Mouse (Mus musculus): ENCODE data around the gene Stag3.

Gene Stag3

DNA sequence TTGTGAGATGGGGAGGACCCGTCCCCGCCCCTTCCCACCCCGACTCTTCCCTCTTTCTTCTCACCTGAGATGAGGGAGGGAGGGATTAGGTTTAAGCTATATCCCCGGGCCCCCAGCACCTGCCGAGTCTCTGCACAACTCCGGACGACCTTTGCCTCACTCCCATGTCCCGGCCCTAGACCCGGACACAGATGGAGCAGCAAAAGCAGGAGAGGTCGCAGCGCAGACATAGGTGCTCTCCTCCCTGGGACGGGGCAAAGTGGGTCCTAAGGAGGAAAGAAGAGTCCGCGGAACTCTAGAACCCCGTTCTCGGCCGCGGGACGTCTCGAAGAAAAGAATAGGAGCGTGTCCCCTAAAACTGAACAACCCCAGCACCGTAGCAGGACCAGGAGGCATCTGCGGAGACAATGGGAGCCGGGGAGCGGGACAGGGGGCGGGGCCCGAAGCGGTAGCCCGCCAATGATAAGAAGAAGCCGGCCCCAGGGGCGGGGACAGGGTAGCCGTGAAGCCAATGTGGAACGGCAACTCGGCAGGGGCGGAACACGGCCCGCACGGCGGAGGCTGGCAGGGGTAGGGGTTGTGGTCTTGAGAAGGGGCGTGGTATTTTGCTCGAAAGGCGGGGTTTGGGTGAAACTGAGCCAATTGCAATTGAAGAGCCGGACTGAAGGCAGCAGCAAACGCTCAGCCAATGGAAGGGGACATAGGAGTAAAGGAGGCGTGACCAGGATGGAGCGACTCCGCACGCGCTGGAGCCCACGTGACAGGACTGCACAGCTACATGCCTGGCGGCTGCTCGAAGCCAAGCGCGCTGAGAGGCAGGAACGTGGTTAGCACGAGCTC lies at the start of gene Stag3, which contains the start of the genes Gm43720 and Gpc2:
Gene Stag3, plus strand, starts transcription at position 656 of the 840 bp plus-strand sequence.
Gene Gm43720, minus strand, starts transcription at position 374 of the 840 bp plus-strand sequence.
Gene Gpc2, minus strand, starts transcription at position 421 of the 840 bp plus-strand sequence.
- peak; percentile 84 to 91 for DNase-seq (ENCODE audit: low spot score in 2 of 2)

DNA sequence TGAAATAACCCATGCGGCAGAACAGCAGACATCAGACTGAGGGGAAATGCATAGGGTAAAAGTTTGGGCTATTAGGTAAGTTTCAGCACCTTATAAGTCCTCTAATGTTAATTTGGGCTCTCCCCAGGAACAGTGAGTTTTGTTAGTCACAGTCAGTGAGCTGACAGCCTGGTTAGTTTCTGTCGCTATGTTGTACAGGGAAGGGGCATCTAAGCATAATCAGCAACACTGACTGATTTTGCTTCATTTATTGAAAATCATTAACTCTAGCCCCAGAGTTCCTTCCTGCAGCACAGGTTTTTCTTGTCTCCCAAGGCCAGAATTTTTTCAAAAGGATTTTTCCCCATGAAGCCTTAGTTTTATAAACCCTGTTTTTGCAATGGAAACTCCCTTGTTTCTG lies 46.3 kb upstream of the Stag3 start:
- no peak for DNase-seq (ENCODE audit: low spot score in 2 of 2)

DNA sequence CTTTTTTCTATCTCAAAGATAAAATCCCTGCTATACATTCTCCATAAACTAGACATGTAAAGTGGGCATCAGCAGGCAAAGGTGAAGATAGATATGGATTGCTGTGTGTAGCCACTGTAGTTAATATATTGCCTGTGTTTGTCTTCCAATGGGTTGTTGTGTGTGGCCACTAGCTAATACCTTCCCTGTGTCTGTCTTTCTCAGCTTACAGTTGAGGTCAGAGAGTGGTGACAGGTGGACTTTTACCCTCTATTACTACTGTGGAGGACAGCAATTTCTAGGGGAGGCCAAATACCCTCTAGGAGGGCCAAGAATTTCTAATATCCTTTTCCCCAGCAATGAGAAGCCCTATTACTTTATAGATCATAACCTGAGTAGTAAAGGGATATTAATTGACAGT lies 45.8 kb upstream of the Stag3 start:
- DNase-seq (ENCODE audit: low spot score in 2 of 2): no peak

DNA sequence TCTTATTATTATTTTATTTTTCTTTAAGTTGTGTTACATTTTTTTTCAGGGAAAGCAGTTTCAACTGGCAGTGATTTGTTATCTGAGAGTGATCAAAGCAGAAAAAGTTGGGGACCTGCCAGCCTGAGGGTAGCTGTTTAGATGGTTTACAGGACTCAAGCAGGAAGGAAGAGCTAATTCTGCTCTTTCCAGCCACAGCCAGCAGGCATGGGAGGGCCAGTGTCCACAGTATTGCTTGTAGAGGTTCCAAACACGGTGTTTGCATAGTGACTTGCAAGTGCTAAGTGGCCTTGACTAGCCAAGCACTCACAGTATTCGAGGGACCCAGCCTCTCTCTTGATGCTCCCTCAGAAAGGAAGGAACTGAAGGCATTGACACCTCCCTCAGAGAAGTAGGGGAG lies 38.5 kb upstream of the Stag3 start:
- DNase-seq (ENCODE audit: low spot score in 2 of 2): no peak

DNA sequence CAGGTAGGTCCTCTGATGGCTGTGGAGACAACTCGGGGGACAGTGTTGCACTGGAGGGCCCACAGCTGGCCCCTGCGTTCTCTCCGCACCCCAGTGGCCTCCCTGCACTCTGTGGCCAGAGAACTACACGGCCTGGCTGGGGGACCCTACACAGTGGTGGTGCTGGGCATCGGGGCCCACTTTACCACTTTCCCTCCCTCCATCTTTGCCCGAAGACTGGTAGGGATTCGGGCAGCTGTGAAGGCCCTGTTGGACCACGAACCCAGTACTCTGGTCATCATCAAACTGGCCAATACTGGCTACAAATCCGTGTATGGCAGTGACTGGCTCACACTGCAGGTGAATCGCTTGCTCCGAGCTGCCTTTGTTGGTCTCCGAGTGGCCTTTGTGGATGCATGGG lies 28.9 kb upstream of the Stag3 start:
- no peak for DNase-seq (ENCODE audit: low spot score in 2 of 2)

DNA sequence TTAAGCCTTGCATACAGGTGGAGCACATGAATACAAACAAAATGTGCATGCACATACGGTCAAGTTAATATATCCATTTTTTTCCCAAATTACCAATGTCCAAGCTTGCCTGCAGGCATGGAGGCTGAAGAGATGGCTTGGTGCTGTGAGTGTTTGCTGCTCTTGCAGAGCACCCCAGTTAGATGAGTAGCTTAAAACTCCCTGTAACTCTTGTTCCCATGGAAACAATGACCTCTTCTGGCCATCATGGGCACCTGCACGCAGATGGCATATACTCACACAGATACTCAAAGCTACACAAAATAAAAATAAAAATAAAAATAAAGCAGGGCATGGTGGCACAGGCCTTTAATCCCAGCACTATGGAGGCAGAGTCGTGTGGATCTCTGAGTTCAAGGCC lies 27.0 kb upstream of the Stag3 start:
- DNase-seq (ENCODE audit: low spot score in 2 of 2): no peak

DNA sequence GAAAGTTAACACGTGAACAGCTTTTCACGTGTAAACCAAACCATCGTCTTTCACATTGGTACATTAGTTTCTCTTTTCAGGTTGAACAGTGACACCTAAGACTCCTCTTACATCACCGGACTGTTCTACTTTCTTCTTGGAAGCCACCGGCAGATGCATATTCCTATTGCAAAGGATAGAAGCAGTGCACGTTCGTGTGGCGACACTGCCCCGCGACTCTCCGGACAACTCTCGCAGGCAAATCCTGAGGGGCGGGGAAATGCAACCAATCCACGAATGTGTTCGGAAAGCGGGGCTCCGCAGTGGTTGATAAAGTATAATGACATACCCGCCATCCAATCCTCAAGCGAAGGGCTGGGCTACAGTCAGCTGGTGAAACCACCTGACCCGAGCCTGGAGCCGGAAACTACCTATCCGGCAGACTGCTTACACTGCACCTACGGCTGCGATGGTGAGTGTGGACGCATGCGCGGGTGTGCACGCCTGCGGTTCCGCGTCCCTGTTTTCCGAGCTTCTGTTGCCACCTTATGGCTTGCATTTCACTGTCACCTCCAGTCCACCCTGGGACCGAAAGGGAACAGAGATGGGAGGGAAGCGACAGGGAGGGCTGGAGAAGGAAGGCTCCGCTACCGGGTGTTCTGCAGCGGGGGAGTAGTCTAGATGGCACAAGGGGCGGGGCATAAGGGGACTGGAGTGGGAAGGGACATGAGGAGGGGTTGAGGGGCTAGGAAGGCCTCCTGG lies 24.5 kb upstream of the Stag3 start, which contains the start of gene Lamtor4:
Gene Lamtor4, plus strand, starts transcription at position 130 of the 741 bp plus-strand sequence.
- DNase-seq (ENCODE audit: low spot score in 2 of 2): peak; percentile 87 to 88

DNA sequence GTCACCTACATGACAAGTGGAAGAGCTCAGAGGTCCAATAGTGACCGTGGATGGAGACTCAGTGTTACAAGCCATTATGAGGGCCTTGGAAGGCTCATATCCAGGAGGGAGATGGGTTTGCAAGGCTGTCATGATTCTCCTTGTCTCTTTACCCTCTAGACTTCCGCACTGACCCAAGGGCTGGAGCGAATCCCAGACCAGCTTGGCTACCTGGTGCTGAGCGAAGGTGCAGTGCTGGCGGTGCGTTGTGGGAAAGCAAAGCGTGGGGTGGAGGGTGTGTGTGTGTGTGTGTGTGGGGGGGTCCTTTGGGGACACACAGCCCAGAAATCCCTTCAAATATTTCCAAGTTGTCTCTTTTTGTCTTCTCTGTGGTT lies 24.0 kb upstream of the Stag3 start:
- no peak for DNase-seq (ENCODE audit: low spot score in 2 of 2)

DNA sequence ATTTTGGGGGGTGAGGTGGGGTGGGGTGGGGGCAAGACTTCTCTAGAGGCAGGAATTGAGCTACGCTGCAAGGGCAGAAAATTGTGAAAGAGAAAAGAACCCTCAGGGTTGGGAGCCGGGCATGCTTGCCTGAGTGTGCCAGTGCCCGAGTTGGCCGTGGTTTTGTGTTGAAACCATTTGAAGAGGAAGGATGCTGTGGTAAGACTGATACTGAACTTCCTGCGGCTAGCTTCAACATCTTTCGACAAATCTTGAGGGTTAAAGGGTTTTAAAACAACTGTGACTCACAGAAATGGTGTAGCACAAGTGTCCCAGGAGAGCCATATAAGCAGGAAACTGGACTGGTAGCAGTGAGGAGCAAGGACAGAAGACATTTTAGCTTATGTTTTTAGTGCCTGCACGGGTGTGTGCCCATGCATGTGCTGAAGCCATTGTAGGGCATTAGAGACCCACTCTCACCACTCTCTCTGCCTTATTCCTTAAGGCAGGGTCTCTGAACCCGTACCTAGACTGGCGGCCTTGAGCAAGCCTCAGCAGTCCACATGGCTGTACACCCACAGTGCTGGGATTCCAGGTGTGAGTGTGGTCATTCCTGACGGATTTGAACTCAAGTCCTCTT lies 23.0 kb upstream of the Stag3 start:
- no peak for DNase-seq (ENCODE audit: low spot score in 2 of 2)

DNA sequence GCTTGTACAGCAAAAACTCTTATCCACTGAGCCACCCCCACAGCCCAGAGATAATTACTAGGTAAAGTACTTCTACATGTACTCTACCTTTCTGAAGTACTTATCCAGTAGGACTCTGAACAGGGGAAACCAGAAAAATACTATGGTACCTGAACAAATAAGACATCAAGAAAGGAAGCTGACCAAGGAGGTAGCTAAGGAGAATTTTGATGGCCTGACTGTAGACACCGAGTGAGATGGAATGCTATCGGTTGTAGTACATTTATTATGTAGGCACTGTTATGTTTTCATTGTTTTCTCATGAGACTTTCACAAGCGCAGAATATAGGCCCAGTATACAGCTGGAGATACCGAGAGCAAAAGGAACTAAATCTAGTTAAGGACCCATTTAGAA lies 22.5 kb upstream of the Stag3 start:
- DNase-seq (ENCODE audit: low spot score in 2 of 2): no peak

DNA sequence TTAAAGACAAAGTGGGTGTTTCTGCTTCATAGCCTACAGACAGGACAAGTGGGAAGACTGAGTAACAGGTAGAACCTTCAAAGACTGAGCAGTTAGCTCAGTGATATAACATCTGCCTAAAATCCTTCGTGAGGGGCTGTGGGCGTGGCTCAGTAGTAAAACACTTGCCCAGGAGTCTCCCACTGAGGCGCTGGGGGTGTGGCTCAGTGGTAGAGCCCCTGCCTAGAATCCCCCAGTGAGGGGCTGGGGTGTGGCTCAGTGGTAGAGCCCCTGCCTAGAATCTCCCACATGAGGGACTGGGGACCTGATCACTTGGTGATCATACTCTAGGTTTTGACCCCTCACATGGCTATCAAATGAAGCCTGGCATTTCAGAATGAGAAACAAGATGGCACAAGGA lies 22.0 kb upstream of the Stag3 start:
- no peak for DNase-seq (ENCODE audit: low spot score in 2 of 2)

DNA sequence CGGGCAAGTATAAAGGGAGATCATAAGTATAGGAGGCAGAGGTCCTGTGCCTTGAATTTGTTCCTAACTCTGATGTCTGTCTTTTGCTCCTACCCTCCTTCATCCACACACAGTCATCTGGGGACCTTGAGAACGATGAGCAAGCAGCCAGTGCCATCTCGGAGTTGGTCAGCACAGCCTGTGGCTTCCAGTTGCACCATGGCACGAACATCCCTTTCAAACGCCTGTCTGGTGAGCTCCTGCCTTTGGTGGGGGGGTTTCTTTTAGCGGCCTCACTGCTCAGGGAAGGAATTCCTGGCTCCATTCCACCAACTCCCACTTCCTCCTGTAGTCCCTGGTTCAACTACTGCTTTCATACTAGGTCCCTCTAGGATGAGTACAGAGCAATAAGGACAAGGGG lies 21.5 kb upstream of the Stag3 start:
- DNase-seq (ENCODE audit: low spot score in 2 of 2): no peak

DNA sequence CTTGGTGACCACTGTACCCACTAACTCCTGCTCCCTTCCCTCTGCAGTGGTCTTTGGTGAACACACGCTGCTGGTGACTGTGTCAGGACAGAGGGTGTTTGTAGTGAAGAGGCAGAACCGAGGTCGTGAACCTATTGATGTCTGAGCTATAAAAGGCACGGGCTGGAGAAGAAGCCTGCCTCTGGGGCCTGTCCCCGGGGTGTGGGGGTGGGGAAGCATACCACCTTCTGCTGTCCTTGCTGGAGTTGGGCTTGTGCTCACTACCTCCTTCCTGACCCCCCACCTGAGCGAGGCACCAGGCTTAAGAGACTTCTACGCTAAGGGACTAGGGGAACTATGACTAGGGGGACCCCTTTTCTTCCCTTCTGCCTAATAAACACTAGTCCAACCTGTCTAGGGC lies 21.0 kb upstream of the Stag3 start:
- DNase-seq (ENCODE audit: low spot score in 2 of 2): no peak

DNA sequence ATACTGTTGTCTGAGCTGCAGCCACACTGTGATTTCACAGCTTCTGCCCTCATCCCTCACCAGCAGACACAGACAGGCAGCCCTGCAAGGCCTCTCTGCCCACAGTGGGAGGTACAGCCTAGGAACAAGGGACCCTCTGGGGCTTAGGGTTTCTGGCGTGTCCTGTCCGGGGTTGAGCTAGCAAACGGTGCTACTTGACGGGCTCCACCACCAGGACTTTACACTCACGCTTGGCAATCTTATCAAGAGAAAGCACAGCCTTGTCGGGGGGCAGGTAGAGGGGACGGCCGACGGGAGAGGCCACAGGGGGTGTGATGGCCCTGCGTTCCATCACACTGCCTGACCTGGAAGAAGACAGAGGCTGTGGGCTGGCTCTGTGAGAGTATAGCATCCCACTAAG lies 20.0 kb upstream of the Stag3 start:
- no peak for DNase-seq (ENCODE audit: low spot score in 2 of 2)

DNA sequence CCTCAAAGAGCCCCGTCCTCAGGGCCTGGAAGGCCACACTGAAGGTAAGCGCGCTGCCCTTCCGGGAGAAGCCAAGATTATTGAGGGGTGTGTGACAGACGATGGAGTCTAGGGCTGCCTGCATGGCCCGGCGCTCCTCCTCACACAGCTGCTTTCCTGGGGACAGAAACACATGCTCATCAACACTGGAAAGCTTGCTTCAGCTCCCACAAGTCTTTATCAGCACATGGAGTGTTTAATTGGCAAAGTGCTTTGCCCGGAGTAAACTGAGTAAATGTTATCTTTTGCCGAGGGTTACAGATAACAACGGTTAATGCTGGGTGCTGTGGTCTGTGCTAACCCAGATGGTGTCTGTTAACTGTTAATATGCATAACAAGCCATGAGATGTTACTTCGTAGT lies 19.2 kb upstream of the Stag3 start:
- no peak for DNase-seq (ENCODE audit: low spot score in 2 of 2)

DNA sequence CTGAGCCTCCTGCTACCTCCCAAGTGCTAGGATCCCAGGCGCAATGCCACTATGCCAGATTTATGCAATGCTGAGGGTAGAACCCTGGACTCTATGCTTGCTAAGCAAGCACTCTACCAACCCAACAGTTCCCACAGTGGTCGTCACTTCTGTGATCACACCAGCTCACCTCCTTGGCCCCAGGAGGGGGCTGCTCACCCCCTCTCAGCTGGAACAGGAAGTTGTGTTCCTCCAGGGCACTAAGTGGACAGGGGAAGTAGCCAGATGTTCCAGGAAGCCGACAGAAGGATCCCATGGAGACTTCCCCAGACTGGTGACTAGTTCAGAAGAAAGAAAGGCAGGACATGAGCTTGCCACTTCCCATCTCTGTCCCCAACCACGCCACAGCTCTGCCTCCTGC lies 18.0 kb upstream of the Stag3 start:
- DNase-seq (ENCODE audit: low spot score in 2 of 2): no peak

DNA sequence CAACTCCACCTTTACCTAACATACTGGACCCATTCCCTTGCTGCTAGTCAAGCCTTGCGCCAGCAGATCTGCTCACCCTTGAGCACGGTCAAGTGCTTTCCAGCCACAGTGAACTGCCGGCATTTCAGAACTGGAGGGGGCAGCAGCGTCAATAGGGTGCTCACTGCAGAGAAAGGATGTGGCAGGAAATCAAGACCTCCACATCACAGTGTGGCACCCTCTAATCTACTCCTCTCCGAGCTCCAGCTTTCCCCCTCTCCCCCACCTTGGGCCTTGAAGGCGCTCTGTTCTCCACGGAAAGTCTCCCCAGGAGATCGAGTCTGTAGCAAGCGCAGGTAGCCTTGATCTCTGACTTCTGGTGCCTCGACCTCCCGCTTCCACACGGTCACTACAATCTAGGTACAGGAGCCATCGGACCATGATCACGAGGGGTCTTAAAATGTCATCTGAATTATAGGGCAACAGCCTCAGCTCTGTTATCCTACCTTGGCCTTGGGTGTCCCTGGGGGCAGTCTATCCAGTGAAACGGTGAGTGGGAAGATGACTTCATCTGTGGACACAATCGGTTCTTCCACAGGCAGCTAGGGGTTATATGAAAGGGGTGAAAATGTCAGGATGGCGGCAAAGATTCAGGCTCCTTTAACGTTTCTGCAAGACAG lies 17.3 kb upstream of the Stag3 start:
- DNase-seq (ENCODE audit: low spot score in 2 of 2): no peak

DNA sequence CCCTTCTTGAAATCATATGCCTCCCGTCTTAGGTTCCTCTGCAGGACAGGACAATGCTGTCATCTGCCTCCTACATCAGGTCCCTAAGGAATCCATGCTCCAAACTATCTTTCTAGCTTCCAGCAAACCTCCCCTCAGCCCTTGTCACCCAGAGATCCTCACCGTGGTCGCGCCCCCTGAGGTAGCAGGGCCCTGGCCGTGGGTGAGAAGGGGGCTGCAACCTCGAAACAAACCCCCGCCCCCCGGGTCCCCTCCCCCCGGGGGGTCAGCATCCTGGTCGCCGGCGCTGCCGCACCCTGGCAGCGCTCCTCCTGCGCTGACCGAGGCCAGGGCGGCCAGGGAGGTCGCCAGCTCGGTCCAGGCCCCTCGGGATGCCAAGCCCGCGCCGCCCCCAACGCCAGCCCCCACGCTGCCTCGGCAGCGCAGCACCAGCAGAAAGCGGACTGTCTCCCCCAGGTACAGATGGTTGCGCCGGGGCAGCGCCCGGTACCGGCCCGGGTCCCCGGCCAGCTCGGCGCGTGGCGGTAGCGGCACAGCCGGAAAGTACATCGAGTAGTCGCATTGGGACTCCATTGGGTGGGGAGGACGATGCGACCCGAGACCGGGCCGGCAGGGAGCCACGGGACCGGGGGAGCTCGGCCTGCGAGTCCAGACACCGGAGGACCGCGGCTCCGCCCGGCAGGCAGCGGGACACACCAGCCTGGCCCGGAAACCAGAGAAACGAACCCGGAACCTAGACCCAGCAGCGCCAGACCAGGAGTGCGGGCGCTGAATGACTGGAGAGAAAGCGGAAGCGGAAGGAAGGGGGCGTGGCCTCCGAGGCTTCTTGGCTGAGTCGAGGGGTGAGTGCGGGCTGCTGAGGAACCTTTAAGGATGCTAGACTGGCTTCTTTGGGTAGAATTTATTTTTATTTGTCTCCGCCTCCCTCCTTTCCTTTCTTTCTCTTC lies 16.5 kb upstream of the Stag3 start, which contains the start of gene BC037034:
Gene BC037034, minus strand, starts transcription at position 774 of the 947 bp plus-strand sequence.
- peak; percentile 84 to 91 for DNase-seq (ENCODE audit: low spot score in 2 of 2)

DNA sequence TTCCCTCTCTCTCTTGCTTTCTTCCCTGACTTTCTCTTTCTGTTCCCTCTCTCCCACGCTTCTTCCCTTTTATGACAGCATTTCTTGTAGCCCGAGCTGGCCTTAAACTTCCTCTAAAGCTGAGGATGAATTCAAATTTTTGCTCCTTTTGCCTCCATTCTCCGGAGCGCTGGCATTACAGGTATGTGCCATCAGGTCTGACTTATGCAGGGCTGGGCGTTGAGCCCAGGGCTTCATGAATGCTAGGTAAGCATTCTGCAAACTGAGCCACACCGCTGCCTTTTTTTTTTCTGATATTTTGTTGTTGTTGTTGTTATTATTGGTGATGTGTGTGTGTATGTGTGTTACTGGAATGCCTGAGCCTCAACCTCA lies 15.8 kb upstream of the Stag3 start:
- DNase-seq (ENCODE audit: low spot score in 2 of 2): no peak

DNA sequence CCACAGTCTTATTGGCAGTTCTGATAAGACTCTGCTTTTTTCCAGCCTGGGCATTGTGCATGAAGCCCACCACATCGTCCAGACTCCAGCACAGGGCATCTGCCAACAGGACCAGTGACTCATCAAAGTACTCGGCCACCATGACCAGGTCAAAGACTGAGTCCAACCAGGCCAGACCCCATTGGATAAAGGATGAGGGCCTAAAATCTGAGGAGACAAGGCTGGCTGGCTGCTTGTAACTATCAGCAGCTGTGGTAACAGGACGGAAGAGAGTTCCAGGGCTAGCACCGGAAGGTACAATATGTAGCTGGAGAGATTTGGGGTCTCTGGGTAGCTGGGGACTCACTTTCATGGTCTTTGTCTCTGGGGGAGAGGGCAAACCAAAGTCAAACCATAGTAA lies 14.3 kb upstream of the Stag3 start:
- no peak for DNase-seq (ENCODE audit: low spot score in 2 of 2)

DNA sequence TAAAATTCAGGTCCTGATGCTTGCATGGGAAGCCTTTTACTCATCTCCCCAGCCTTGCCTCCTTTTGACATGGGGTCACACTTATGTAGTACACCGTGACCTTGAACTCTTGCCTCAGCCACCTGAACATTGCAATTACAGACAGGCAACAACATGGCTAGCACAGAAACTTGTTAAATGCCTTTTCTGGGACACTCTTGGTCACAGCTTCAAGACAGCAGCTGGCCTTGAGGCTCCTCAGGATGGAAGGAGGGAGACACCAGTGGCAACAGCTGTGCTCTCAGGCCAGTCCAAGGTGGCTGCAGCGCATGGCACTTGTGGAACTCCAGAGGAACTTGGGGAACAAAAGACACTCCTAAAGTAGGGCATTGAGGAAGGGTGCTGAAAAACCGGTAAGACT lies 12.9 kb upstream of the Stag3 start:
- no peak for DNase-seq (ENCODE audit: low spot score in 2 of 2)
